Mouse (Mus musculus): ENCODE measurements around the gene 6720489N17Rik. TPM values are rescaled to one million over a fixed set of nuclear protein-coding genes. Genes with fewer than 3 reads are reported as not detected.

6720489N17Rik gene
- 15.0 TPM for polyA plus RNA-seq (2014; fragmentation: Illumina TruSeq; extraction: RNeasy Lipid Tissue Mini Kit (QIAGEN cat#74804); ENCODE audit: low read depth, low replicate concordance)

DNA sequence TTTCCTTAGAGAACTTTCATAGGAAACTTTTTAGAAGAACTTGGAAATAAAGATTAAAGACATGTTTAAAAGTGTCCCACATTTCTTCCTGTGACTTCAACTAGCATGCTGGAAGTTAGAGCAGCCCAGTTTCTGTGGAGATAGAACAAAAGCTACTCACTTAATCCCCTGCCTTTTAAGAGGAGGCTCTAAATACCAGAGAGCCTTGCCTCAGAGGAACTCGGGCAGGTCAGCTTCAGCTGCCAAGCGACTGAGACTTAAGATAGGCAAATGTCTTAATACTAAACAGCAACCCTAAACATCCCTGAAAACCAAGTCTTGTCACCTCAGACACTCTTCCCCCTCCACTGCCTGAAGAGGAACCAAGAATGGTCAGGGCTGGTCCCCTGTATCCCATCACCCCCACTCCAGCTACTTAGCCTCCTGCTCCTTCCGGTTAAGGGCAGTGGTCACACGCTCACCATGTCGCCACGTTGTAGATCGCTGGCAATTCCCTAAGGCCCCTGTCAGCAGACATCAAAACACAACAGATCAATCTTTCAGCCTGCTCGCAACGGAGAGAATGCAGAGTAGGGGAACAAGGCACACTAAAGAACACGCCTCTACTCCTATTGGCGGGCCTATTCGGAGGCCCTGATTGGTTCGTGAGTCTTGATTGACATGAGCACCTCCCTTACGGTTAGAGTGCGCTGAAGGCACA lies at the start of gene 6720489N17Rik:
6720489N17Rik (minus strand) TSS at position 606 of the 700 bp plus-strand sequence.

DNA sequence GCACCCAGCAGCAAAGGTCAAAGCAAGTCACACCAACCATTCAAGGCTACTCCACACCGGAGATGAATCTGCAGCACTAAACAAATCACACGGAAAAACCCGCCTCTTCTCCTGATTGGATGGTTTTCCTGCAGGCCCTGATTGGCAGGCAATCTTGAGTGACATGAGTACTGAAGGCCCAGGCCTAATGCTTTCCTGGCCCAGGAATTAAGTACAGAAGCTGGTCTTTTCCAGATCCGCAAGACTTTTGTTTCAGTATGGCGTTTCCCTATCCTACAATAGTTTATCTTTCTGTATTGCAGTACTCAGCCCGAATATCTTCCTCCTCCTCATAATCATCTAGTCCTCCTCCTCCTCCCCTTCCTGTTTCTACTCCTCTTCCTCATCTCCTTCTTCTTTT lies 52.9 kb downstream of the 6720489N17Rik start, which contains the start of gene Zfp934:
Zfp934 (minus strand) TSS at position 101 of the 400 bp plus-strand sequence.

DNA sequence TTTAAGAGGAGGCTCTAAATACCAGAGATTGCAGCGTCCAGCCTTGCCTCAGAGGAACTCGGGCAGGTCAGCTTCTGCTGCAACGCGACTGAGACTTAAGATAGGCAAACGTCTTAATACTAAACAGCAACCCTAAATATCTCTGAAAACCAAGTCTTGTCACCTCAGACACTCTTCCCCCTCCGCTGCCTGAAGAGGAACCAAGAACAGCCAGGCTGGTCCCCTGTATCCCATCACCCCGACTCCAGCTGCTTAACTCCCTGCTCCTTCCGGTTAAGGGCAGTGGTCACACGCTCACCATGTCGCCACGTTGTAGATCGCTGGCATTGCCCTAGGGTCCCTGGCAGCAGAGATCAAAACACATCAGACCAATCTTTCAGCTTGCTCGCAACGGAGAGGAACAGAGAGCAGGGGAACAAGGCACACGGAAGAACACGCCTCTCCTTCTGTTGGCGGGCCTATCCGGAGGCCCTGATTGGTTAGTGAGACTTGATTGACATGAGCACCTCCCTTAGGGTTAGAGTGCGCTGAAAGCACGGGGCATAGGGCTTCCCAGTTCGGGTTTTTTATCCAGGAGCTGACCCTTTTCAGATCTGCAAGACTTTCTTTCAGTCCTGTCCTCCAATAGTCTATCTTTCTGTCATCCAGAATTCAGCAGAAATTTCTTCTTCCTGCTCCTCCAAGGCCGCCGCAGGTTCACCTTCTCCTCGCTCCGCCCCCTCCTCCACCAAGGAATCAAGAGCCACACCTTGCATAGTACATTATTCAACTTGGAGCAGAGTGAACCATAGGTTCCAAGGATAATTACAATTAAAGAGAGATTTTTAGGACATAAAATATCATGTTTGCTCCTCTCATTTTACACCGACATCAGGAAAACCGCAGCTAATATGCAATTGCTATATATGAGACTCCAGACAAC lies 65.5 kb downstream of the 6720489N17Rik start, which contains the start of gene Zfp935:
Zfp935 (minus strand) TSS at position 323 of the 922 bp plus-strand sequence.

Other genes with a start within 250 kb of the 6720489N17Rik start
- gene Gm3604, start 241.0 kb downstream of the 6720489N17Rik start, polyA plus RNA-seq (2014; fragmentation: Illumina TruSeq; extraction: RNeasy Lipid Tissue Mini Kit (QIAGEN cat#74804); ENCODE audit: low read depth, low replicate concordance) = 15.9 TPM
- gene Gm49359, start 157.3 kb downstream of the 6720489N17Rik start, polyA plus RNA-seq (2014; fragmentation: Illumina TruSeq; extraction: RNeasy Lipid Tissue Mini Kit (QIAGEN cat#74804); ENCODE audit: low read depth, low replicate concordance) = 60.5 TPM
- gene Zfp935, start 65.7 kb downstream of the 6720489N17Rik start, polyA plus RNA-seq (2014; fragmentation: Illumina TruSeq; extraction: RNeasy Lipid Tissue Mini Kit (QIAGEN cat#74804); ENCODE audit: low read depth, low replicate concordance) = 43.4 TPM
- gene Zfp934, start 53.0 kb downstream of the 6720489N17Rik start, polyA plus RNA-seq (2014; fragmentation: Illumina TruSeq; extraction: RNeasy Lipid Tissue Mini Kit (QIAGEN cat#74804); ENCODE audit: low read depth, low replicate concordance) = 36.6 TPM
- 42.5 TPM for gene Platr25, start 136.5 kb upstream of the 6720489N17Rik start, polyA plus RNA-seq (2014; fragmentation: Illumina TruSeq; extraction: RNeasy Lipid Tissue Mini Kit (QIAGEN cat#74804); ENCODE audit: low read depth, low replicate concordance)
- 13.2 TPM for gene Gm5141, start 161.6 kb upstream of the 6720489N17Rik start, polyA plus RNA-seq (2014; fragmentation: Illumina TruSeq; extraction: RNeasy Lipid Tissue Mini Kit (QIAGEN cat#74804); ENCODE audit: low read depth, low replicate concordance)
- 43.4 TPM for gene Fbp2, start 234.2 kb upstream of the 6720489N17Rik start, polyA plus RNA-seq (2014; fragmentation: Illumina TruSeq; extraction: RNeasy Lipid Tissue Mini Kit (QIAGEN cat#74804); ENCODE audit: low read depth, low replicate concordance)